Mouse (Mus musculus): ENCODE results near the gene Clec11a.

The Clec11a gene

DNA sequence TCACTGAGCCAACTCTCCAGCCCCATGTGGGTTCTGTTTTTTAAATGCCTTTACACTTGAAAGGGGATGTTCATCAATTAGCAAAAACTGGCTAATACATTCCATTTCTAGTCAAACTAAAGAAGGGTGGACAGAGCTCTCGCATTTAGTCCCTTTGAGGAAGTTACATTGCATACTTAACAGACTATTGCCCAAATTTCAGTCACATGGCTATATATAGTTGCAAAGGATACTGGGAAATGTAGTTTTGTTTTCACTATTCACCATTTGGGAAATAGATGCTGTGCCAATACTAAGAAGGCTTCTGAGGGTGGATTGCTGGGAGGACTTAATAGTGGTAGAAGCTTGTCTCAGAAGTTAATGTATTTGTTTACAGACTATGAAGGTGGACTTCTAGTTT, 25.7 kb downstream of the Clec11a start:
- DNase-seq (ENCODE audit: extremely low read depth, low read depth, low spot score) = no peak

DNA sequence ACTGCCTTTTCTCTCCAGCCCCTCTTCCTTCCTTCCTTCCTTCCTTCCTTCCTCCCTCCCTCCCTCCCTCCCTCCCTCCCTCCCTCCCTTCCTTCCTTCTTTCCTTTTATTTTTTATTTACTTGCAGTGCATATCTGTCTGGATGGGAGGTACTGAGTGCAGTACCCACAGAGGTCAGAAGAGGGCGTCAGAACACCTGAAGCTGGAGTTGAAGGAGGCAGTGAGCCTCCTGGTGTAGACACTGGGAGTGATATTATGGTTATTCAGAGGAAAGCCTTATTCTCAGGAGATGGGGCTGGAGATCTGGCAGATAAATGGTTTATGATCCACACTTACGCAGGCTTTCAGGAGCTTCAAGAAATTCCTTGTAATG, 29.5 kb downstream of the Clec11a start:
- DNase-seq (ENCODE audit: extremely low read depth, low read depth, low spot score) = no peak

GRCm38 (mm10) chr7:44276461-44277249, 30.0 kb downstream of the Clec11a start:
- no peak for DNase-seq (ENCODE audit: extremely low read depth, low read depth, low spot score)

DNA sequence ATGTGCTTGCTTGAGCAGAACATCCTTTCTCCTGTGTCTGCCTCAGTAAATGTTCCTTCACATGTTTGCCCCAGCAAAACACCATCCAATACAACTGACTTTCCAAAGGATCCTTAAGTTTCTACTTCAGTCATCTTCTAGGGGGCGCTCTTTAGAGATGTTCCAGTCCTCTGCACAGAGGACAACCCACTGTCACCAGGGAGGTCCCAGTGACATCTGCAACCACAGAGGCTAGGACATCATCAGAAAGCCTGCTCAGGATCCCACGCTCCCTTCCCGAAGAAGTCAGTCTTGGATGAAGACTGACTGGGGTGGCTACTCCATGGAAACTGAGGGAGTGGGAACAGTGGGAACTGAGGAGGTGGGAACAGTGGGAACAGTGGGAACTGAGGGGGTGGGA, 31.2 kb downstream of the Clec11a start:
- no peak for DNase-seq (ENCODE audit: extremely low read depth, low read depth, low spot score)

DNA sequence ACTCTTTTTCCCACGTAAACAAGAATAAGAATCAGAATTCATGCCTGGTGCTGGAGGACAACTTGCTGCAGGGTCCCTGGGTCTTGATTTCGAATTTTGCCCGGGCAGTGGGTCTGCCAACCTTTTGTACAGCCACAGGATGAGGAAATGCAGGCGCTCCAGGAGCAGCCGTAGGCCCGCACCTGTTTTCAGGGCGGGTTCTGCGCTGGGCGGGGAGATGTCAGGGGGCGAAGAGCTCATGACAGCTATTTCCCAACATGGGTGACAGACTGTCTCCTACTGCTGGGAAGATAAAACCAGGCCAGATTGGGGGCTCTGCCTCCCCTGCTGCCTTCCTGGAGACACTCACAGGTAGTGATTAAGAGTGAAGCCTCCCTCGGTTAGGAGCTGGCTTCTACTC, 32.6 kb downstream of the Clec11a start:
- DNase-seq (ENCODE audit: extremely low read depth, low read depth, low spot score) = no peak

- no peak for DNase-seq (ENCODE audit: extremely low read depth, low read depth, low spot score)
These were observed 33.3 kb downstream of the Clec11a start for GRCm38 (mm10) chr7:44273446-44273845.

DNA sequence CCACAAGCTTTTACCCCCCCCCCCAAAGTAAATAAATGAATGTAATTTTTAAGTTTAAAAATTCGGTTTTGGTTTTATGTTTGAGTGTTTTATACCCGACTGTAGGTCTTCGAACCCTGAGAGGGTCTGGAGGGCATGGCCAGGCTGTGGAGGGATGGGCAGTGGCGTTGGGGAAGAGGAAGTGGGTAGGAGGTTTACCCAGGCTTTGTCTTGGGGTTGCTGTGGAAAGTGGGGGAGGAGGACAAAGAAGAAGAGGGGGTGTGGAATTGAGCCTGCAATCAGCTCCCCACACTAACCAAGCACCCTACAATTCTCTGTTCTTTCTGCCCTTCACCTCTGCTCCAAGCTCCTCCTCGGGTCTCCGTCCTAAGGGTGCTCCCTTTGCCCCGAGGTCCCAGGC, 34.2 kb downstream of the Clec11a start:
- no peak for DNase-seq (ENCODE audit: extremely low read depth, low read depth, low spot score)

GRCm38 (mm10) chr7:44271309-44271708, 35.4 kb downstream of the Clec11a start:
- DNase-seq (ENCODE audit: extremely low read depth, low read depth, low spot score) = no peak

DNA sequence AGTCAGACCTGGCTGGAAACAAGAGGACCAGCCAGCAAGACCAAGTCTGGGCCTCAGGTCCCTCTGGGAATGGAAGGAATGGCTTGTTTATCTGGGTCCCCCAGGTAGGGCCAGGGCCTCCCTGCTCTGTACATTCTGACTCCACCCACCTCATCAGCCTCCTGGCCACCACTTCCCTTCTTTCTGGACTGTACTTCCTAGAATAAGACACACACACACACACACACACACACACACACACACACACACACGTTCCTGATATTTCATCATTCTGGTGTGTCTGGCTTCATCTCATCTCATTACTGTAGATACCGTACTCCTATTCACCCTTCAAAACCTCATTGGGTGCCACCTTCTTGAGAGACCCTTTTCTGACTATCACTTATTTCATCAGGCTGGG, 37.3 kb downstream of the Clec11a start:
- no peak for DNase-seq (ENCODE audit: extremely low read depth, low read depth, low spot score)

DNA sequence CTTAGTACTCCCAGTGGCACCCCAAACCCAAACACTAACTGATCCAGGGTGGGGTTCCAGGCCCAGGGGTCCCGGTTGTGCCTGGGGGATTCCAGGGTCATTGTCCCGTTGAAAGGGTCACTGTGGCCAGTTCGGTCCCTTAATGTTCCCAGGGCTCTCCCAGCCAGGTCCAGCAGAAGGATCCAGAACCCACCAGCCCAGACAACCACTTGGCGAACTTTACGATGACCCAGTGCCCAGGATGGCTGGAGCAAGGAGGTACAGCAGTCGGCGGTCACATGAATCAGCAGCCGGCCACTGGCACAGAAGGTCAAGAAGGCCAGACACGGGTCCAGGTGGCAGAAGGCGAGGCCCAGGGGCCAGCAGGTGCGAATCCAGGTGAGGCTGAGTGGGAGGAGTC, 38.6 kb downstream of the Clec11a start:
- no peak for DNase-seq (ENCODE audit: extremely low read depth, low read depth, low spot score)

DNA sequence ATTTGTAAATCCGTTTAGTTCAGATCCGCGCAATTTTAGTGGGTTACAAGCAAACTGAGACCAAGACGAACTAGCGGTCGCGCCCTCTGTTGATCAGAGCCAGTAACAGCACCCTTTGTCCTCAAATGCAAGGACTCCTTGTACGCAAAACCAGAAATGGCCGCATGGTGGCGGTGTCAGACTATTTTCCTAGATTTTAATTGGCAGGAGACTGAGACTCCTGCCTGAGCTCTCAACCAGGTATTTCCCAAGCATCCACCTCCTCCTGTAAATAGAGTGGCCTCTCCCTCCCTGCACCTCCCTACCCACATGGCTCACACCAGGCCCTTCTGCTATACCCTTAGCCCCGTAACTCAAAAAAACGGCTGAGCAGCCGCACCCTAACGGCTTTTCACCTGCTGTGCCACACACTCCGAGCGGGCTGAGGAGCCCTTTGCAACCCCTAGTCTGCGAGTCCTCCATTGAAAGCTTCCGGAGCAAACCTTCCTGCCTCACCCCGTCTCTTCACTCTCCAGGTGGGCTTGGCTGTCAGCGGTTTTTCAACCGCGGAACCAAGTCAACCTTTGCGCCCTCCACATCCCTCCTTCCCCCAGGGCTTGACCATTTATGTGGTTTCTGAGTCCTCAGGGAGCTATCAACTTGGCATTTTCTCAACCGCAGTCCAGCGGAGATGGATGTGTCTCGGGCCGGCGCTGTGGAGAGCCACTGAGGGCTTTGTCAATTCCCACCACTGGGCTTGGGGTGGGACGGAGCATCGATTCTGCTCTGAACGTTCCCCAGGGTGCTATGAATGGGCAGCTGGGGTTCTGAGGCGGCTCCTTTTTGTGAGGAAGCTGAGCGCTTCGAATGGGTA, 43.7 kb downstream of the Clec11a start:
- DNase-seq (ENCODE audit: extremely low read depth, low read depth, low spot score) = peak; percentile 40

DNA sequence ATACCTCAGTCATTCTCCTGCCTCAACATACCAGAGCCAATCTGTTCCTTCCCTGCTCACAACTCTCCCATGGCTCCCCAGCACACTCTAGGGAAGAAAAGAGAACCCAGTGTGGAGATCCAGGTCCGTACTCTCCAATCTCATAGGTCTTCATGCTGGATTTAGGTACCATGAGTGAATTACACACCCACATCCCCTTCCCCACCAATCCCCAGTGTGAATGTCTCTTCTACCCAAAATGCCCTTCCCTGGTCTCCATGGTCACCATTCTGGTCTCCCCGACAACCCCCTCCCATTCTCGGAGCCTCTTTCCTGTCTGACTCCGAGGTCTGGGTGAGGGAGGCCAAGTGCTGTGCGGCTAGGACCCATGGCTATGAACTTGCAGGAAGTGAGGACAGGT, 45.6 kb downstream of the Clec11a start, which contains the start of gene Gm15517:
Gene Gm15517 (plus strand): TSS at position 301 of the 400 bp plus-strand sequence.
- no peak for DNase-seq (ENCODE audit: extremely low read depth, low read depth, low spot score)

DNA sequence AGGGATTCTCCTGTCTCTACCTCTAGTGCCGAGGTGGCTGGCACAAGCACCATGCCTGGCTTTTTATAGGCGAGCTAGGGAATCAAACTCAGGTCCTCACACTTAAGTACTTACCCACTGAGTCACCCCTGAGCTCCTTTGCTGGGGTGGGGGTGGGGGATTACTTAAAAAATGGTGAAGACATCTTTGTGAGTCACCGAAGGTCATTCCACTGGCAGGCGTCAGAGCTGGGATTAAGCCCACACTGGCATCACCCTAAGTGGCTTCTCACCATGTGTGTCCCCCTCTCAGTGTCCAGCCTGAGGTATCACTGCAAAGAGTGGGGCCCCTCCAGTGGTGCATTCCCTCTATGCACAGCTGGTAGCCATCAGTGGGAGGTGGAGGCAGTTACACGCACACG, 46.3 kb downstream of the Clec11a start:
- DNase-seq (ENCODE audit: extremely low read depth, low read depth, low spot score) = no peak

DNA sequence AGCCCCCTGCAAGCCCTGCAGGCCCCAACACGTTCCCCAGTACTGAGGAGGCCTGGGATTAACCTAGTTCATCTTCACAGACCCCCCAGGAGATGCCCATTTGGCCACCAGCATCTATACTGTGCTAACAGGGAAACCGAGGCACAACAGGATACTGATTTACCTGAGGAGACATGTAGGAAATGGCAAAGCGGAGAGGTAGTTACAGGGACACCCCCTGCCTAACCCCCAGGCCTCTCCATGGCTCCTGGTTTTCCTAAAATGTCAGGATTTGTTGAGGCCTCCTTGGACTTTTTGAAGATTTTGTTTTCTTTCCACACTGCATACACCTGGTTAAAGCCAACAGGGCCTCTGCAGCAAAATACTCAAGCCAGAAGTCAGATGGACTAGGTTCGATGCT, 49.4 kb downstream of the Clec11a start, which contains the start of gene Acp4:
Gene Acp4 (minus strand): TSS at position 101 of the 400 bp plus-strand sequence.
- no peak for DNase-seq (ENCODE audit: extremely low read depth, low read depth, low spot score)

- DNase-seq (ENCODE audit: extremely low read depth, low read depth, low spot score) = no peak
These were observed 51.8 kb downstream of the Clec11a start for GRCm38 (mm10) chr7:44254930-44255329.

GRCm38 (mm10) chr7:44253023-44253616, 53.6 kb downstream of the Clec11a start:
- no peak for DNase-seq (ENCODE audit: extremely low read depth, low read depth, low spot score)
